Mouse (Mus musculus): ENCODE measurements at regions not wholly inside any gene's neighbourhood (a gene's known extent, or its start where the extent isn't known, plus 50 kb on each side); places are given as distances from the start of the nearest gene placed in this dataset.

DNA sequence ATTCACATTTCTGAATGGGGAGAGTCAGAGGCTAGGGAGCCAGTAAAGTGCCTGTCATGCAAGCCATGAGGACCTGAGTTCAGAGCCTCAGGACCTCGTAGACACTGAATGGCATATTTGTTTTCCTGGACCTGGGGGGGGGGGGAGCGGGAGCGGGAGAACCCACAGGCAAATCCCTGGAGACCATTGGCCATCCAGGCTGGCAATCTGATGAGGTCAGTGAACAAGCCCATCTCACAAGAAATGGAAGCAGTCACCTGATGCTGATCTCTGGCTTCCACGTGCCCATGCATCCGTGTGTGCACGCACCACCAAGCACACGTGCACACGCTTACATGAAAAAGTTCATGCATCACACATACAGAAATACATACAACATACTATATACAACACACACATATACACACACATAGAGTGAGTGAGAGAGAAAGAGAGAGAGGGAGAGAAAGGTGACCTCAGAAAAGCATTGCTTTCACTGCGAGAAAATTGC is 196.2 kb downstream of the Dusp6 start:
- no peaks in the 10 kb centered on the region for H3K27me3 ChIP-seq (ENCODE audit: control insufficient read depth, insufficient read depth, low read length)
- H3K4me3 ChIP-seq (ENCODE audit: low read depth, low read length), result no peak overlapping the region
- H3K9me3 ChIP-seq (ENCODE audit: control insufficient read depth, low read length), result no peaks in the 10 kb centered on the region
- H3K4me1 ChIP-seq (ENCODE audit: control insufficient read depth, insufficient read depth, low read length), result peaks cover 11% of the 10 kb centered on the region
- ATAC-seq (ENCODE audit: low FRiP score) (no peak), DNase-seq (ENCODE audit: low spot score, missing footprints) (no peak)
- no peaks in the 10 kb centered on the region for H3K36me3 ChIP-seq (ENCODE audit: control insufficient read depth, insufficient read depth, low read length)
- no peak overlapping the region for H3K27ac ChIP-seq (ENCODE audit: low read depth, low read length)
- H3K9ac ChIP-seq (ENCODE audit: low read length), result no peak overlapping the region
- H3K4me2 ChIP-seq, result no peak overlapping the region
- 79% methylated on average over 9 of the region's 9 CpGs for WGBS

DNA sequence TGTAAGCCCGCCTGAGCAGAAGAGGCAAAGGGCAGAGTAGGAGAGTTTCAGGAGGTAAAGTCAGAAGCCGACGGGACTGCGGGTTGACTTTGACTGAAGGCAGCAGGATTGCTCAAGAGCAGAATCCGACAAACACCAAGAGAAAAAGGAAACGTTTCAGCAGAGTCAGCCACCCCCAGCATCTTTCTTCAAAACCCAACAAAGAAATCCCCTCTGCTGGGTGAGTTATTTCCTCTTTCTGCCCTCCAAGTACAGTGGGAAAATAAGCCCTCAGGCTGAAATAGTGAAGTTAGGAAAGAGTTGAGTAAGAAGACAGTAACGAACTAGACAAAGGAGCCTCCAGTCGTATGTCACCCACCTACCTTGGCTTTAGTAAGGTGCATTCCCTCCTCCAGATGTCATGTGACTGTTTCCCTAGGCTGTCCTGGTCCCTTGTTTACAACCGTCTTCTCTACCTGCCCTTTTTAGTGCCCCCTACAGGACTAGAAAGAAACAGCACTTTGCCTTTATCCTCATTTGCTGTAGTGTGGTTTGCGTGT is 196.9 kb downstream of the Dusp6 start:
- DNase-seq (ENCODE audit: low spot score, missing footprints) (peak; percentile 89), ATAC-seq (ENCODE audit: low FRiP score) (no peak)
- H3K27me3 ChIP-seq (ENCODE audit: control insufficient read depth, insufficient read depth, low read length), result no peaks in the 10 kb centered on the region
- H3K4me1 ChIP-seq (ENCODE audit: control insufficient read depth, insufficient read depth, low read length), result peaks cover 11% of the 10 kb centered on the region
- no peaks in the 10 kb centered on the region for H3K36me3 ChIP-seq (ENCODE audit: control insufficient read depth, insufficient read depth, low read length)
- no peak overlapping the region for H3K4me2 ChIP-seq
- H3K9me3 ChIP-seq (ENCODE audit: control insufficient read depth, low read length), result no peaks in the 10 kb centered on the region
- no peak overlapping the region for H3K4me3 ChIP-seq (ENCODE audit: low read depth, low read length)
- H3K27ac ChIP-seq (ENCODE audit: low read depth, low read length), result no peak overlapping the region
- WGBS, result 42% methylated on average over 10 of the region's 10 CpGs
- no peak overlapping the region for H3K9ac ChIP-seq (ENCODE audit: low read length)

DNA sequence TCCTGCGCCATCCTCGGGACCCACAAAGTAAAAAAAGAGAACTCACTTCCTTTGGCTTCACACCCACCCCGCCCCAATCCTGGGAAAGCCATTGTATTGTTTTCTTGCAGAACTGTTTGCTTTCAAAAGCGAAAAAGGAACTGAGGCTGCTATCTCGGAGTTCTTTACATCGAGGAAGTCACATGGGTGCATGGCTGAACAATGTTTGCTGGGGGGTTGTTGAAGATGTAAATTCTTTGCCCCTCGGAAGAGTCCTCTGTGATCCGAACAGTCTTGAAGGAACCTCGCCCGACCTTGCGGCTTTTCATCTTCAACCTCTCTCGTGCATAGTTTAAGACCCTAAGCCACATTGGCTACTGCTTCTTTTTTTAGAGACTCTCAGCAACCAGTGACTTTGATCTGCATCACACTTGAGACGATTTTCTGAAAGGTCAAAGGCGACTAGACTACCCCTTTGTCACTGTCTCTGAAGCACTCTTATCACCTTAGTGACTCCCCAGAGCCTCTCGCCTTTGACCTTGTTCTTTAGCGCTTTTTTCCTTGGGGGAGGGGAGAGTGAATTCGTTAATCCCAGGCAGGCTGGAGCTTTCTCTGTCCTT is 197.9 kb downstream of the Dusp6 start:
- no peaks in the 10 kb centered on the region for H3K9me3 ChIP-seq (ENCODE audit: control insufficient read depth, low read length)
- peaks cover 11% of the 10 kb centered on the region for H3K4me1 ChIP-seq (ENCODE audit: control insufficient read depth, insufficient read depth, low read length)
- peak overlapping the region; percentile 45 for H3K27ac ChIP-seq (ENCODE audit: low read depth, low read length)
- peak overlapping the region; percentile 50 for H3K4me2 ChIP-seq
- peak overlapping the region; percentile 17; the same call in 1 of the 2 replicates for H3K4me3 ChIP-seq (ENCODE audit: low read depth, low read length)
- no peaks in the 10 kb centered on the region for H3K27me3 ChIP-seq (ENCODE audit: control insufficient read depth, insufficient read depth, low read length)
- WGBS, result under 1% methylated on average over 17 of the region's 17 CpGs
- DNase-seq (ENCODE audit: low spot score, missing footprints) (peak; percentile 97), ATAC-seq (ENCODE audit: low FRiP score) (peak; percentile 85)
- no peaks in the 10 kb centered on the region for H3K36me3 ChIP-seq (ENCODE audit: control insufficient read depth, insufficient read depth, low read length)
- H3K9ac ChIP-seq (ENCODE audit: low read length), result peak overlapping the region; percentile 54; the same call in 1 of the 2 replicates

DNA sequence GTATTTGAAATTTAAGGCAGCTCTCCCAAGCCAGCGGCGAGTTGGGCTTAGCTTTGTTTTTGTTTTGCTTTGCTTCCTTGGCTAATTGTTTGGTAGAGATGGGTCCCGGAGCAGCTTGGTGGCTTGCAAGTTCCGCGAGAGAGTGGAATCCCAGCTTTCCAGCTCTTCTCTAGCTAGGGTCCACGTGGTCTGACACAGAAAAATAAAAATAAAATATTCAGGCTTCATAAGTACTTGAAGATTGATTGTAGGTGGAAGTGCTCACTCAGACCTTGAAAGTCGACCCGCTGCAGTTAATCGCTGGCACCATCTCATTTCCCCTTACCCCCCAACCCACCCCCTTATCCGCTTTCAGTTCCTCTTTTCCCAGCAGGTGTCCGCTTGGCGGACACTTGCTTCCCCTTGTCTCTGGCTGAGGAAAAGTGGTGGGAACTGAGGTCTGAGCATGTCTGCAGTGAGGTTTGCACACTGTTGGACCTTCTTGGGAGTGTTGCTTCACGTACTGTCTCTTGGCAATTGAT is 198.5 kb downstream of the Dusp6 start:
- Histone ChIP-seq H3K9ac (ENCODE audit: low read length) (peak overlapping the region; percentile 54; the same call in 1 of the 2 replicates), H3K27me3 (ENCODE audit: control insufficient read depth, insufficient read depth, low read length) (no peaks in the 10 kb centered on the region), H3K4me3 (ENCODE audit: low read depth, low read length) (peak overlapping the region; percentile 17; the same call in 1 of the 2 replicates), H3K27ac (ENCODE audit: low read depth, low read length) (peak overlapping the region; percentile 45), H3K9me3 (ENCODE audit: control insufficient read depth, low read length) (no peaks in the 10 kb centered on the region), H3K4me2 (peak overlapping the region; percentile 50), H3K4me1 (ENCODE audit: control insufficient read depth, insufficient read depth, low read length) (peaks cover 11% of the 10 kb centered on the region), H3K36me3 (ENCODE audit: control insufficient read depth, insufficient read depth, low read length) (no peaks in the 10 kb centered on the region)
- no peak for DNase-seq (ENCODE audit: low spot score, missing footprints)
- ATAC-seq (ENCODE audit: low FRiP score), result peak; percentile 43
- under 1% methylated on average over 13 of the region's 13 CpGs for WGBS

DNA sequence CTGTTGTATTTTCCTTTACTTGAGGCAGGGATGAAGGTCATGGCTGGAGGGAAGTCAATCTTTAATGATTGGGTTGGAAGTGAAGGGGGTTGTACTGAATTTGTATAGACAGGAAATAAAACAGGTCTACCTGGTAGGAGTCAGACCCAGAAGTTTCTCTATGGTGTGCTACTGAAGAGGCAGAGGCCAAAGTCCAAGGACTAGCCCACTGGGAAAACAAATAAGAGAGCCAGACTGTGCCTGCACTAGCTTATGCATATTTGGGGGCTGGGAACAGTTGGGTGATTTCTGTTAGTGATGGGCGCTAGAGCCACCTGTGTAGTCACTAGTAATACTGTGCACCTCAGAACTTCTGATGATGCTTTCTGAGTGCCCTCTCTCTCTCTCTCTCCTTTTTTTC is 203.7 kb downstream of the Dusp6 start:
- Histone ChIP-seq H3K4me3 (ENCODE audit: low read depth, low read length) (no peak overlapping the region), H3K9me3 (ENCODE audit: control insufficient read depth, low read length) (no peaks in the 10 kb centered on the region), H3K9ac (ENCODE audit: low read length) (no peak overlapping the region), H3K27me3 (ENCODE audit: control insufficient read depth, insufficient read depth, low read length) (no peaks in the 10 kb centered on the region), H3K27ac (ENCODE audit: low read depth, low read length) (no peak overlapping the region), H3K4me2 (no peak overlapping the region), H3K36me3 (ENCODE audit: control insufficient read depth, insufficient read depth, low read length) (no peaks in the 10 kb centered on the region), H3K4me1 (ENCODE audit: control insufficient read depth, insufficient read depth, low read length) (peaks cover 6% of the 10 kb centered on the region; the same call in 1 of the 2 replicates)
- WGBS, result 90% methylated on average over 1 of the region's 1 CpGs
- DNase-seq (ENCODE audit: low spot score, missing footprints) (no peak), ATAC-seq (ENCODE audit: low FRiP score) (no peak)

DNA sequence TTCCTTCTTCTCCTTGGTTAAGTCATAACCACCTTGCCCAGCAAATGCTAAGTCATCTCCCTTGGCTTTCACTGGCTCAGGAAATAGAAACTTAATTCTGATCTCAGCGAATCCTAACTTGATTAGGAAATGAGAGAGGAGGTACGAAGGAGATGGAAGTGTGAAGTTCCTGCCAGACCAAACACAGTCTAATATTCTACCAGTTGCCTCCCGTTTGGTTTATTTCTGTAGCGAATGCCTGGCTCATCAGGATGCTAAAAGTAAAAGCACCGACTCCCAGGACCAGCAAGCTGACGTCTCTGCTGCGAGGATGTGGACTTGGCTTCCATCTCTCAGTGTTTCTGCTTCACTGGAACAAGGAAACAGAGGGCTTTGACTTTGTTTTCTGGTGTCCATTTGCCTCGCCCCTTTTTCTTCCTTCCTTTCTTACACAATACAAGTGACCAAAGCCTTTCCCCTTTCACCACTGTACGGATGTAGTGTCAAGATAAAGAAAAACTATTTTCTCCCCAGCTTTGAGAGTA is 204.3 kb downstream of the Dusp6 start:
- Histone ChIP-seq H3K4me3 (ENCODE audit: low read depth, low read length) (no peak overlapping the region), H3K9me3 (ENCODE audit: control insufficient read depth, low read length) (no peaks in the 10 kb centered on the region), H3K9ac (ENCODE audit: low read length) (no peak overlapping the region), H3K27ac (ENCODE audit: low read depth, low read length) (no peak overlapping the region), H3K4me1 (ENCODE audit: control insufficient read depth, insufficient read depth, low read length) (peaks cover 6% of the 10 kb centered on the region; the same call in 1 of the 2 replicates), H3K4me2 (no peak overlapping the region), H3K27me3 (ENCODE audit: control insufficient read depth, insufficient read depth, low read length) (no peaks in the 10 kb centered on the region), H3K36me3 (ENCODE audit: control insufficient read depth, insufficient read depth, low read length) (no peaks in the 10 kb centered on the region)
- WGBS, result 70% methylated on average over 9 of the region's 9 CpGs
- ATAC-seq (ENCODE audit: low FRiP score), result no peak
- no peak for DNase-seq (ENCODE audit: low spot score, missing footprints)

DNA sequence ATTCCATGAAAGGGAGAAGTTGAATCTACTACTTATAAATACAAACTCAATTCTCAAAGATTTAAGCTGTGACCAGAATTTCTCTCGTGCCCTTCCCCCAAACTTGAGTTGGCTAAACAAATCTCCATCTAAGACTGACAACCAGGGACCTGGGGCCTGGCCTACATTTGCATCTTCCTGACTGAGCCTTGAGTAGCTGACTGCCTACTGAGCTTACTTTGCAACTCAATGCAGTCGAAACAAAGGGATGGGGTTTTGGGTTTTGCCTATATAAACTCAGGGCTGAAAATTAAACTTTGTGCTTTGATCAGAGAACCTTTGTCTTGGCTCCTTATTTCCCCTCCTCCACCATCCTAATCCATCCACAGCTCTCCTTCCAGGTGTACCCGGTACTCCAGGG is 205.9 kb downstream of the Dusp6 start:
- WGBS, result 13% methylated on average over 3 of the region's 3 CpGs
- no peak overlapping the region for H3K9ac ChIP-seq (ENCODE audit: low read length)
- no peak for ATAC-seq (ENCODE audit: low FRiP score)
- DNase-seq (ENCODE audit: low spot score, missing footprints), result no peak
- no peak overlapping the region for H3K27ac ChIP-seq (ENCODE audit: low read depth, low read length)
- no peaks in the 10 kb centered on the region for H3K27me3 ChIP-seq (ENCODE audit: control insufficient read depth, insufficient read depth, low read length)
- H3K9me3 ChIP-seq (ENCODE audit: control insufficient read depth, low read length), result no peaks in the 10 kb centered on the region
- H3K4me3 ChIP-seq (ENCODE audit: low read depth, low read length), result no peak overlapping the region
- peaks cover 7% of the 10 kb centered on the region; the same call in 1 of the 2 replicates for H3K4me1 ChIP-seq (ENCODE audit: control insufficient read depth, insufficient read depth, low read length)
- no peaks in the 10 kb centered on the region for H3K36me3 ChIP-seq (ENCODE audit: control insufficient read depth, insufficient read depth, low read length)
- no peak overlapping the region for H3K4me2 ChIP-seq

DNA sequence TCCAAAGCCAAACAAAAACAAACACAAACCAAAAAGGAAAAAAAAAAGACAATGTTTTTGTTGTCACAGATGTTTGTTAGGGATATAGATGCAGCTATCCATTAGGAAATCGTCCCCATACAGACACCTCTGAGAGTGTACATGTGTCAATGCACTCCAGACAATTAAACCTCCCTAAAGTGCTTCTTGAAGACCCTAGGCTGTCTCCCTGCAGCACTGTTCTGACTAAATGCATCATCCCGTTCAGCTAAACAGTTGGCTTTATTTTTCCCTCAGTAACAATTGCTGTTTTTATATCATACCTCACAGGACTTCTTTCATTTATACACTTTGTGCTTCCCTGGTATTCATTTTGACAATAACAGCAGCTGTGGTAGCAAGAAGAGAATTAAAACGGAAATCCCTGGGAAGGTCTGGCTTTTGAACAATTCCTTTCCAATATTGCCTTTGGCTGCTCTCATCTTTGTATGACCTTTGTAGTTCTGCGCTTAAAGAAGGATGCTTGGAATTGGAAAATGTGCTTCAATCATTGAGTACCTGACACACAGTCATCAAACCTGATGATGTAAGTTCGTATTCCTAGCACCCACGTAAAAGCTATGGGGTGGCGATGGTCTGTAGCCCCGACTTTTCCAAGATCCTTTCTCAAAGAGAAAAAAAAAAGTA is 208.9 kb downstream of the Dusp6 start:
- no peak for DNase-seq (ENCODE audit: low spot score, missing footprints)
- no peaks in the 10 kb centered on the region for H3K9me3 ChIP-seq (ENCODE audit: control insufficient read depth, low read length)
- no peak overlapping the region for H3K27ac ChIP-seq (ENCODE audit: low read depth, low read length)
- WGBS, result 63% methylated on average over 8 of the region's 8 CpGs
- no peaks in the 10 kb centered on the region for H3K36me3 ChIP-seq (ENCODE audit: control insufficient read depth, insufficient read depth, low read length)
- no peak overlapping the region for H3K4me3 ChIP-seq (ENCODE audit: low read depth, low read length)
- no peak overlapping the region for H3K9ac ChIP-seq (ENCODE audit: low read length)
- H3K27me3 ChIP-seq (ENCODE audit: control insufficient read depth, insufficient read depth, low read length), result no peaks in the 10 kb centered on the region
- peaks cover 7% of the 10 kb centered on the region; the same call in 1 of the 2 replicates for H3K4me1 ChIP-seq (ENCODE audit: control insufficient read depth, insufficient read depth, low read length)
- H3K4me2 ChIP-seq, result no peak overlapping the region
- ATAC-seq (ENCODE audit: low FRiP score), result no peak

DNA sequence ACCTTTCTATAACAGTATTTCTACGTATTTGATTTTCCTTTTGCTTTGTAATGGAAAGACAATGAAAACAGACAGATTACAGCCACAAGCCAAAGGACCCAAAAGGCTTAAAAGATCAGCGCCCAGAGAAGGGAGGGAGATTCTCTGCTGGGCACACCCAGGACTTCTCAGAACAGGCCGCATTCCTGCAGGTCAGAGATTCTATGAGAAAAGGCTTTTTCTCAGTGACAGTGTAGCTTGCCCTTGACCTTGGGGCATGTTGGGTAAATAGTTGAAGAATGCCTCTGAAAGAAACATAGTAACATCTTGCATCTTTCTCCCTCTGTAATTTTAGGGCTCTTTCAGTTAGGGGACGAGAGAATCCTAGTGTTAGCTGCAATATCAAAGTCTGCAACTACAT is 209.8 kb downstream of the Dusp6 start:
- WGBS, result 29% methylated on average over 4 of the region's 4 CpGs

More for the DNA sequence above, 209.8 kb downstream of the Dusp6 start:
- peaks cover 7% of the 10 kb centered on the region; the same call in 1 of the 2 replicates for H3K4me1 ChIP-seq (ENCODE audit: control insufficient read depth, insufficient read depth, low read length)
- no peak overlapping the region for H3K4me2 ChIP-seq
- no peaks in the 10 kb centered on the region for H3K27me3 ChIP-seq (ENCODE audit: control insufficient read depth, insufficient read depth, low read length)
- no peak overlapping the region for H3K4me3 ChIP-seq (ENCODE audit: low read depth, low read length)
- no peaks in the 10 kb centered on the region for H3K9me3 ChIP-seq (ENCODE audit: control insufficient read depth, low read length)
- no peaks in the 10 kb centered on the region for H3K36me3 ChIP-seq (ENCODE audit: control insufficient read depth, insufficient read depth, low read length)
- DNase-seq (ENCODE audit: low spot score, missing footprints) (no peak), ATAC-seq (ENCODE audit: low FRiP score) (no peak)
- H3K9ac ChIP-seq (ENCODE audit: low read length), result no peak overlapping the region
- no peak overlapping the region for H3K27ac ChIP-seq (ENCODE audit: low read depth, low read length)
